Mouse (Mus musculus): ENCODE measurements around the gene Cyp4a12b.
"Not testable (repeated sequence)": the region's sequence is repeated elsewhere in the genome, so short reads cannot be mapped to it uniquely, and the experiment has no call there.

Cyp4a12b gene

GRCm38 (mm10) chr4:115411324-115411723, at the start of gene Cyp4a12b:
Gene Cyp4a12b, plus strand, starts transcription at chr4:115411624.
- CTCF ChIA-PET: not testable (repeated sequence)

GRCm38 (mm10) chr4:115365624-115366023, 45.8 kb upstream of the Cyp4a12b start:
- CTCF ChIA-PET: not testable (repeated sequence)

- CTCF ChIA-PET: interaction anchor here (0.6 kb wide), 1 partner anchor 107 kb away, joined by 3 read pairs; no protein-coding TSS in a partner anchor
Observed at GRCm38 (mm10) chr4:115368067-115368466, 43.4 kb upstream of the Cyp4a12b start.

GRCm38 (mm10) chr4:115396256-115396655, 15.2 kb upstream of the Cyp4a12b start:
- CTCF ChIA-PET: not testable (repeated sequence)

GRCm38 (mm10) chr4:115396950-115397349, 14.5 kb upstream of the Cyp4a12b start:
- CTCF ChIA-PET: not testable (repeated sequence)

- CTCF ChIA-PET: interaction anchor here (0.5 kb wide), 1 partner anchor 77 kb away, joined by 4 read pairs; no protein-coding TSS in a partner anchor
Observed at GRCm38 (mm10) chr4:115450577-115451137, 39.2 kb downstream of the Cyp4a12b start.

GRCm38 (mm10) chr4:115452304-115452703, 40.9 kb downstream of the Cyp4a12b start, which contains the start of gene Cyp4a30b:
Gene Cyp4a30b, plus strand, starts transcription at chr4:115452604.
- CTCF ChIA-PET: no interaction called here

- CTCF ChIA-PET: not testable (repeated sequence)
Observed at GRCm38 (mm10) chr4:115473585-115473984, 62.2 kb downstream of the Cyp4a12b start.

GRCm38 (mm10) chr4:115476051-115476450, 64.6 kb downstream of the Cyp4a12b start:
- CTCF ChIA-PET: not testable (repeated sequence)

- CTCF ChIA-PET: no interaction called here
Observed at GRCm38 (mm10) chr4:115481006-115481652, 69.7 kb downstream of the Cyp4a12b start.
